Mouse (Mus musculus) kidney, postnatal 36 days (tissue): ENCODE results near the gene Adat3.
A peak's percentile ranks its signal among the peaks of the same experiment; 100 is the strongest.

ENCODE experiments used
- DNase-seq, 2 experiments: peaks; one replicate each; pipeline ENCODE4 v3.0.0; 2021 to 2022; ENCODE audit warnings: mixed read lengths in 2 of 2

The Adat3 gene

DNA sequence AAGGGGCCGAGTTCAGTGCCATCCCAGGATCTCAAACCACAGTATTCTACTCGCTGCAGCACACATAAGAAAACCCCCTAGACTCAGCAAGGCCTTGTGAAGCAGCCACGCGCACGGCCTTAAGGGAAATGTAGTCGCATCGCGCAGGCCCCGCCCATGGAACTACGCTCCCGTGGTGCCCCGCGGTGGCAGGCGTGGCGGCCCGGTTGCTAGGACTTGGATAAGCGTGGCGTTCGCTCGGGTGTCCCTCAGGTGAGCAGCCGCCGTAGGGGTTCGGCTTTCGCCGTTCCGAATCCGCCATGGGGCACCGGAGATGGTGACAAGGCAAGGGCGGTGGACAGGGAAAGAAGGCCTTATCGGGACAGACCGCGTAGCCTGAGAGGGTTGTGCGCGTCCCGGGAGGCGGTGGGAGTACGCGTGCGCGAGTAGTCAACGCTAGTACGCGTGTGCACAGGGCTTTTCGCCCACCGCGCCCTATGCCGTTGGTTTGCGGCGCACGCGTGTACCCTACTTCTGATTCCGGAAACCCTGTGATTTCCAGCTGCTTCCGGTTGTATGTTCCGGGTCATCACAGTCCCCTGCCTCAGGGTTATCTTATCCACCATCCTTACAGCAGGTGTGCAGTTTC is at the start of gene Adat3, which contains the start of gene Scamp4:
Adat3 (plus strand) TSS at position 183 of the 628 bp plus-strand sequence.
Scamp4 (plus strand) TSS at position 175 of the 628 bp plus-strand sequence.
- DNase-seq, result peak; percentile 96 to 97

DNA sequence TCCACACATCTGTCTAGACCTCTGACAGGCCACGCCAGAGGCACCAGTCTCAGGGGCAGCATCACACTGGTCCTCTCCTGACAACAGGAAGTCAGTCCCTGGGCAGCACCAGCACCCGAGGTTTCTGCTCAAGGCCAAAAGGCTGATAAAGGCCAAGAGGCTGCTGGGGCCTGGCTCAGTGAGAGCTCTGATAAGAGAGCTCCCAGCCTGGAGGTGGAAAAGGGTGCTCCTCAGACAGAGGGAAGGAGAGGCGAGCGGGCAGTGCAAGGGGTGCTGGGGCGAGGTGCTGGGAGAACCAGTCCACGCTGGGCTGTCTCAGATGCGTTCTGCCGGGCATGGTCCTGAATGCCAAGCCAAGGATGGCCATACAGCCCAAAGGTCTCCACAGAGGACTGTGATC is 49.1 kb upstream of the Adat3 start:
- DNase-seq, result no peak

DNA sequence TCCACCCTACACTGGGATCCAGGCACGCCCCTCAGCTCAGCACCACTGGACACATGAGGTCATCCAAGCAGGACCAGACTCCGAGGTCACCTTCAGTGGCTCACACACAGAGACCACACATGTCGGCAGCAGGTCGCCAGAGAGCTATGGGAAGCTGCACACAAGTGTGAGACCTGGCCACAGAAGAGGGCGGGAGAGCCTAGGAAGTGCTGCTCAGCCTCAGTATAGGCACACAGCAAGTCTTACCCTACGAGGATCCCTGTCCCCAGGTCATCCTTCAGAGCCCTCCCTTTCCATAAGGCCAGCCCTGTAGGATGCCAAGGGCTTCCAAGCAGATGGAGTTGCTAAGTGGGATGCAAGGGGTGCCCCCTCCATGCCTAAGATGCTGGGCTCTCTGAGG is 48.7 kb upstream of the Adat3 start:
- no peak for DNase-seq

DNA sequence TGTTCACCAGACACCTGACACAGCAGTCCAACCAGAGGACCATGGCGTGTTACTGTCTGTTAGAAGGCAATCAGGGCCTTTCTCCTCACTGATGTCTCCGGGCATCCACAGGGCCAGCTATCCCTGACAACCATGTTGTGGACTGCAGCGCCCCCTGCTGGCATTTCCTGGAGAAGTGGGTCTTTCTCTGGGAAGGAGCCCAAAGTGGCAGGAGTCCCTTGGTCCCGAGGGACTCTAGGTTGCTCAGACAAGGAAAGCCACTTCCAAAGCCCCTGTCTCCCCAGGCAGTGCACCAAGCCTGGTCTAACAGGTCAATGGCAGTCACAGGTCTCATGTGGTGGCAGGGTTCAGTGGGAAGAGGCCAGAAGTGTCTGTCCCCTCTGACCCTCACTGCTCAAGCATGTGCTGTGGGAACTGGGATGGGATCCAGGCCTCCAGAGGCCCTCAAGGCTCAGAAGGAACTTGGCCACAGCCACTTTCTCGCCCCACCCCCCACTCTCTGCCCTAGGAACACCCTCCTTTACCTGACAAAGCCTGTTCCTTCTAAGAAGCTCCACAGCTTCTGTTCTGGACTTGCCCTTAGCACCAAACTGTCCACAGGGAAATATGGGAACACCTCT is 45.2 kb upstream of the Adat3 start:
- DNase-seq, result peak; percentile 88 to 92

DNA sequence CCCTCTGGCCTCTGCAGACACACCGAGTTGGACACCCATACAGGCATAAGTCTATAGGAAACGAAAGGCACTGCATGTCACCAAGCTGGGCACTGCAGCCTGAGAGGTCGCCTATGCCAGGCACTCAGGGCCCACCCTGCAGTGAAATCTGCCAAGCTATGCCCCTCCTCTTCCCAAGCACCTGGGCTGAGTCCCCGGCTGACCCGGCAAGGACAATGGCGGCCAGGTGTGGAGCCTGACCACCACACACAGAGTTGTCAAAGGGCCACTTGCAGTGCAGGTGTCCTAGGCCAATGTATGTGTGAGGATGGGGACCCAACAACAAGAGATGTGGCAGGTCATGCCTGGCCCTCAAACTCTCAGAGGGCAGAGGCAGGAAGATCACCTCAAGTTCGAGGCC is 43.2 kb upstream of the Adat3 start:
- no peak for DNase-seq

DNA sequence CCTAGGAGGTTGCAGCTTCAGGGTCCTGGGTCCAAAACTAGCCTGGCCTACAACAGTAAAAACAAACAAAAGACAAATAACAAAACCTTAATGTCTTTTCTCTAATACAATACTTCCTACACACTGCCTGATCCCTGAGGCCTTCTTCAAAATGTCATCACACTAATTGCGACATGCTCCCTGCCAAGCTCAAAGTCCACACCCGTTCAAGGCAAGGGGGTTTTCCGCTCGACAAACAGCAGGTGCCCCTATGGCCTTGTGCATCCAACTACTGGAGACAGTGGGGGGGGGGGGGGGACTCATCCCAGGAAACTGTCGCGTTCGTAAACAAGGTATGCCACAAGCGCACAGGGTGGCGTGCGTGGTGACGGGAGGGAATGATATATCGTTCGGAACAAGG is 42.1 kb upstream of the Adat3 start:
- DNase-seq, result peak; percentile 52 to 56

DNA sequence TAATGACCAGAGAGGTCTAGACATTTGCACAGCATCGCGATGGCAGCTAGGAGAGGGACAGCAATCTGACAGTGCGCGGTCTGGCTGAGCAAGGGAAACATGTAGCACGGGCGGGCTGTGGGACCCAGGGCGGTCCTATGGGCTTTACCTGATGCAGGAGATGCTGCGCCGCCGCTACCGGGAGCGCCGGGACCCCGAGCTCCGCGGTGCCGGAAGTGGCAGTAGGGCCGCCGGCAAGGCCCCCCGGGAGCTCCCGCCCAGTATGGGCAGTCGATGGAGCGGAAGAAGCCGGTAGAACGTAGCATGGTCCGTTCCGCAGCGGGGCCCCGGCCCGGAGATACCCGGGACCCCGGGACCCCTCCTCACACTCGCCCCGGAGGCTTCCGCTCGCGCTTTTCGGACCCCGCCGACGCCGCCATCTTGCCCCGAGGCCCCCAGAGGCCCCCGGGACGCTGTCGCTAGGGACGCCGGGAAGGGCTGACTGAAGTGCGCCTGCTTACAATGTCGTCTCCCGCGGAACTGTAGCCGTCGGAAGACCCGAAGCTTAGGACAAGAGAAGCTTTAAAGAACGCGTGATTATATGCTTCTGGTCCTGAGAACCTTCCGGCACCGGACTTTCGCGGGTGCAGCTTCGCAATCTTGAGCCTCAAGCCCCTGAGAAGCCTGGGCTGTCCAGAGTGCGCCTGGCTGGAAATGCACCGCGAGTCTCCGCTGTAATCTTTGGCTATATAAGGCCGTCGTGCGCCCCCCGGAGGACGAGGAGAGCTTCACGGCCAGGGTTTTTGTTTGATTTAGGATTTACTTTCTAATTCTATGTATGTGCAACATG is 41.4 kb upstream of the Adat3 start, which contains the start of gene Rexo1:
Rexo1 (minus strand) TSS at position 445 of the 829 bp plus-strand sequence.
- DNase-seq, result peak; percentile 96 to 98

DNA sequence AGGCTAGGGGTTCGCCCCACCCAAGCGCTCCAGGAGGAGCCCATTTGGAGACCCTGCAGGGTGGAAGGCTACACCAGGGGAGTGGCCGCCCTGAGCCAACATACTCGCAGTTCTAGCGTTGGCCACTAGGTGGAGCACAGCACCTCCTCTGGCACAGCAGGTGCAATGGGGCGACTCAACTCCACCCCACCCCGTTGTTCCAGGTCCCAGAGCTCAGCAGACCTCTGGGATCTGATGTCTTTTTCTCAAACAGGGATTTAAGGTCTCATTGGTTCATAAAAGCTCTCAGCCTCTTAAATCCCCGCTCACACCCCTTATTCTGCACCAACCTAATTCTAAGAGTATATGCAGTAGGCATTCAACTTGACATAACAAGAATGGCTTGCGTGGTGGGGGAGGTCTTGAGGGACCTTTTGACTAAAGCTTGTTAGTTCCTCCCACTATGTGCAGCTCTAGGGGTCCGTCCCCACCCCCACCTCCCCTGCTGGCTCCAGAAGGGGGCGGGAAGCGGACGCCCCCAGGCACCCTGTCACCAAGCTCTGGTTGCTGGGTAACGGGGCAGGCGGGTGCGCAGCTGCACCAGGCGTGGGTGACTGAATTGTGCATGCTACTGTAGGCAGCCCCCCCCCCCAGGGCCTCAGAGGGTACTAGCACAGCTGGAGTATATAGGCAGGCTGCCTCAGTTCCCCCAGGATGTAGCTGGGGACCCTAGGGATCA is 36.1 kb upstream of the Adat3 start:
- peak; percentile 83 to 95 for DNase-seq

DNA sequence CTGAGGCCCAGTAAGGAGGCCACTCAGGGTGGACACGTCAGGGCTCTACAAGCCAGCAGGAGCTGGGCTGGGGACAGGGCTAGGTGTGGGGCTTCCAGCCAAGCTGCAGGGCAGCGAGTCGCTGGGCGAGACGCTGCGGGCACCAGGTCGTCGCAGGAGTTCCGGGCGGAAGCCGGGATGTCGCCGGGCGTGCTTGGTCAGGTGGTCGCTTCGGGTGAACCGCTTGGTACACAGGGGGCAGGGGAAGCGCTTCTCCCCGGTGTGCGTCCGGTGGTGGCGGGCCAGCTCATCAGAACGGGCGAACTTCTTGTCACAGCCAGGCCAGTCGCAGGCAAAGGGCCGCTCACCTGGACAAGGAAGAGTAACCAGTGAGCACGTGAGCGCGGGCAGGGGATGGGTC is 33.8 kb upstream of the Adat3 start:
- no peak for DNase-seq

DNA sequence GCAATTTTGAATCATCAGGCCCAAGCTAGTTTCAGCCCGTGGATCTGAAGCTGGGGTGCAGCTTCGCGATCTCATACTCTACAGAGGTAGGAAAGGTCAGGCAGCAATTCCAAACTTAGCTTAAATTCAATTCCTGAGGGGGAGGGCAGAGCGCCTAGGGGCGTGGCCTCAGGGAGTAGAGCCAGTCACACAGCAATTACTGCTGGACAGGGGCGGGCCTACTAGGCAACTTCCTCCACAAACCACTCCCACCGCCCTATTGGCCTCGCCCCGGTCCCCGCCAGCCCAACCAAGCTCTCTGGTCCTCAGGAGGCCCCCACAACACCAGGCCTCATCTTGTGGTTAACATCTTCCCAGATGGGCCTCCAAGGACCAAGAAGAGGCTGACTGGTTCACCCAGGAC is 33.0 kb upstream of the Adat3 start:
- peak; percentile 69 to 80 for DNase-seq

DNA sequence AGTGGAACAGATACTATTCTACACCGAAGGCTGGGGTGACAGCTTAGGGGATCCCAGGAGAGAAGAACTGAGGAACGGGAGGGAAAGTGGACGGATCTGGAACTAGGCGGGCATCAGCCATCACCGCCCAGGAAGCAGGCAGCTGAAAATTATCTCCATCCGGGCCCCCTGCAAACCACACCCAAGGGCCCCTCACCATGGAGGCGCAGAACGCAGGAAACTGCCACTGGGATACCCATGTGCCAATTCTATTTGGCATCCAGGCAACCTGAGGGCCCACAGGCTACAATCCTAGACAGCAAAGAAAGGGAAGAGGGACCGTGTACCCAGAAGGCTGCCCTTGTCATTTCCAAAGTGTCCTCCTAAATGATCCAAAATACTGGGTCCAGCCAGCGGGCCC is 32.3 kb upstream of the Adat3 start:
- DNase-seq, result no peak

DNA sequence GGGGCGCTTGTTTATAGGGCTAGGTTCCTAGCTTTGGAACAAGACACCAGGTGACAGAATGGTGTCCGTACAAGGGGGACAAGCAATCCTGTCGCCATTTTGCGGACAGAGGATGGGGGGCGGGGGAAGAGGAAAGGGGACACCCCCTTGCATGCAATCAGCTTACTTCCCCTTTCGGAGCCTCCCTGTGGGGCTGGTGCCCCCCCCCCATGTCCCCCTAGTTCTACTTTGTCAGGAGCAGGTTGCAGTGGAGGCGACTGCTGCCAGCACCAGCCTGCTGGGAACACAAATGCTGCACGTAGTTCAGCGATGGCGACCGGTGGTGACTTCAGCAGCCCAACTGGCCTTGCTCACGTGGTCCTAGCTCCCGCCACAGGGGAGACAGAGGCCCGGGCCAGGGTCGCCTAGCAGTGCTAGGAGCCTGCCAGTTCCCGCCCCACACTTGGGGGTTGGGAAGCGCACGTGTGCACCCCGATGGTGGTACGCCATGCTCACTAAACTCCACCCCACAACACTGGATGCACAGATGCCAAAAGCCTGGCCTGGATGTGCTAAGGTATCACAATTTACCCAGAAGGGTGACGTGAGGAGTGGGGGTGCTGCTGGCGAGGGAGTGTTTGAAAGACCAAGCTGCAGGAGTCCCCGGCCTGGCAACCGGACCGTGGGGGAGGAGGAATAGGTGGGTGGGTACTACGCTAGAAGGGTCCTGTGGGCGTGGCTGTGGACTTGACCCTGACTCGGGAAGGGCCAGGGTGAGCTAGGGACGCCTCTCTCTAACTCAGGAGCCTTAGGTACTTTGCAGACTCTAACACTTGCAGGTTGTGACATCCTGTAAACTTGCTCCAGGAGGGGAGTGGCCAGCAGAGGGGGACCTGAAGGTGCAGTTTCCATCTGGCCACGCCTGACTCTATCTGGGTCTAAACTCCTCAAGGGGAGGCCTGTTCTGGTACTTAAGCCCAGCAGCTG is 31.5 kb upstream of the Adat3 start:
- DNase-seq, result no peak

DNA sequence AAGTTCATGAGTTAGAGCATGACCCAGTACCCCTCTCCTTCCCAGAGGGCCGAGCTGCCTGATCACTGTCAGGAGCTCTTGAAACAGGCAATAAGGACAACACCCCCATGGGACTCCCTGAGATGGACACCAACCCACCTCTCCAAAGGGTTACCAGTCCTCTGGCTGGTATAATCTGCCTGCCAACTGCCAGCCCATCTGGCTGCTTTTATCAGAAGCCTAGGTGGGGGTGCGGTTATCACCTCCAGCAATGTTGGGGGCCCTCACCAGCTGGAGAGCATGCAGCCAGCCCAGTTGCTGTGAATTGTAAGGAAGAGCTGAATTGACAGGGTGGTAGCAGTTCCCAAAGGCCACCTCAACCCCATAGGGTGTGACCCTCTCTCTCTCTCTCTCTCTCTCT is 30.2 kb upstream of the Adat3 start:
- no peak for DNase-seq

DNA sequence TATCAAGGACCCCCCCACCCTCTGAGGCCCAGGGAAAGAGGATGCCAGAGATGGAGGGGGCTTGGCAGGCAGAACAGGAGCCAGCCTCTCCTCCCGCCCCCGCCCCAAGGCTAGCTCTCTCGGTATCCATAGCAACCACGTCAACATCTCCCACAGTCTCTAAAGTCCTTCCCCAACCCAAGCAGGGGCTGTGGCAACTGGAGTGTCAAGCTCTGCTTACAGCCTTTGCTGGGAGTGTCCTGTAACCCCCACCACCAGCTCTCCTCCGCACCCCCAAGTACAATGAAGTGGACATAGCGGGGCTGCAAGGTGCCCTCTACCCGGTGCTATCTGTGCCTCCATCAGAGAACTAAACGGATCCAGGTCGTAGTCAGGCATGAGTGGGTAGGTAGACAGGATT is 28.7 kb upstream of the Adat3 start:
- no peak for DNase-seq

DNA sequence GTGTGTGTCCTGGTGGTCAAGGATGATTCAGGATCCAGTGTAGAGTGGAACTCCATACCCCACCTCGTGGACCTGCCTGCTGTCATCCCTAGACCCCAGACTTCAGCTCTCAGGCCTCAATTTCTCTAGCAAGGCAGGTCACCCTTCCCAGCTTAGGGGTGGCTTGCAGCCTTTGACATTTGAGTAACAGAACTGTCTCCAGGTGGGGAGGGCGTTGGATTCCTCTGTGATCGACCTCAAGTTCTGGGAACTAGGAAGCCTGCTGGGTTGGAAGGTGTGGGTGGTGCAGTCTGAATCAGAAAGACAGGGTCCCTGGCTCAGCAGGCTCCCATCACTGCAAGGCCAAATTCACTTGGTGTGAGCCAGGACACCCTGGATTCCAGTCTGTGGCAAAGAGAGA is 27.8 kb upstream of the Adat3 start:
- no peak for DNase-seq

DNA sequence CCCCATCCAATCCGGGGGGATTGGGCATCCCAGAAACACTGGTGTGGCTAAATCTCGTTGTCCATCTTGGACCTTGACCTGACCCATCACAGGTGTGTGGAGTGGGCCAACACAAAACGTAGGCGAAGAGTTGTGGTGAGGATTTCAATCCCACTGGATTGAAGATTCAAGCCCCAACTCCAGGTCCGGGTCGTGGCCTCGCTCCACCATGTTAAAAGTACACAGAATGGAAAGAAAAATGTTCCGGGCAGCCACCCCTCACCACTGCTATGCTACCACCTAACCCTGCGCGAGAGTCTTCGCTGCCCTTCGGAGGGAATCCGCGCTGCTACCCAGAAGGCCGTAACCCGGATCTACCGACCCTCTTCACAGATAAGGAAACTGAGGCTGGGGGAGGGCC is 26.8 kb upstream of the Adat3 start:
- no peak for DNase-seq

DNA sequence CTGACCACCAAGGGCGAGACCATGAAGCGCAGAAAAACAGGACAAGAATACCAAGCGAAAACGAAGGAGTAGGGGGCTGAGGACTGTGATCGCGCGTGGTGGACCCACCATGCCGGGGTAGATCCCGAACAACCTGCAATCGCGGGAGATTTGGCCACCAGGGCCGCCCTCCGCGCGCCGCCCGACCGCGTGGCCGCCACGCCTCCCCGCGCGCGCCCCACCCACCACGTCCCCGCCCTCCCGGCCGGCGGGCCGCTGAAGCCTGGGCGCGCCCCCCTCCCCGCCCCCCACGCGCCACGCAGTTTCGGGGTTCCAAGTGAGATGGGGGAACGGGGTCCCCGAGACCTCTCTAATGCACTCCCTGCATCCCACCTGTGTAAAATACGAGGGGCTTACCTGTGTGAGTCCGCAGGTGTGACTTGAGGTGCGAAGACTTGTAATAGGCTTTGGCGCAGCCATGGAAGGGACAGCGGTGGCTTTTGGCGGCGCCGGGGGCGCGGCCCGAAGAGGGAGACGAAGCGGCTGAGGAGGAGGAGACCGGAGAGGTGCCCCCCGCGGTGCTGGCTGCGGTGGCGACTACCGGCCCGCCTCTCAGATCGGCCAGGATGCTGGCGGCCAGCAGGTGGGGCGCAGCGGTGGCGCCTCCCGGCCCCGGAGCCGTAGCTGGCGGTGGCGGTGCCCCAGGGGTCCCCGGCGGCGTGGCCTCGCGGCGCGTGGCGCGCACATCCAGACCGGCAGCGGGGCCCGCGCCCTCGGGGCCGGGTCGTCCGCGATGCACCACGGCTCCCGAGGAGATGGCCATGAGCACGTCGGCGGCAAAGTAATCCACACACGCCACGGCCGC is 26.1 kb upstream of the Adat3 start:
- DNase-seq, result peak in 1 of 2 experiments; percentile 80

DNA sequence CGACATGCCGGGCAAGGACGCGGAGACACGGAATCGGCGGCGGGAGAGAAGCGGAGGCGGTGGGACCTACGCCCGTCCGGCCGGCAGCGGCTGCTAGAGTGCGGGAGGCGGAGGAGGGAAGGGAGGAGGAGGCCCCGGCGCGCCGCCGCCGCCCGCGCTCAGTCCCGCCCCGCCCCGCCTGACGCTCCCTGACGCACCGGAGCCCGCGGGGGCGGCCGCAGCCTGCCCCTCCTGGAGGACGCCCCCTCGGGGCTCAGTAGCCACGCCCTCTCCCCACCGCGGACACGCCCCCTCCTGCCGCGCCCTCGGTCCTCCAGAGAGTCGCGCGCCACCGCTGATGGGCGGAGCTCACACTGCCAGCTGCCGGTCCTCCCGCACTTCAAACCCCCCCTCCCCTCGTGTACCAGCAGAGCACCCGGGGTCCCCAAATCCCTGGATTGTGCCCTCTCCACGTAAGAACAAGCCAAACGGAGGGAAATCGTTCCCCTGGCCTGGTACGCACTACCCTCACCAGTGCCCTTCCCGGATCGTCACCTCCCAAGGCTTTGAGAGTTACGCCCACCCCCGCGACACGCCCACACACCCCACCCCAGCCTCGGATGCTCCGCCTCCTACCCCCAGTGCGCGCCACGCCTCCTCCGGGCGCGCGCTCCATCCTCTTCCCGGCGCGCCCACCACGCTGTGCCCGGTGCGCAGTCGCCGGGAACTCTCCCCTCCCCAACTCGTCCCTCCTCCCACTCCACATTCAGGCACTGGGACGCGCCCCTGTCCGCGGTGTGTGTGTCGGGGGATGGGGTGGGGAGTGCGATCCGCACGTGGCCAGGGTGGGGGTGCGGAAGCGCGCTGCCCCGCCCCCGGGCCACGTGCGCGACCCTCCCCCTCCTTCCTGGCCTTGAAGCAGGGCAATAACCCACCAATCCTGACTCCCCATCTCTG is 25.2 kb upstream of the Adat3 start, which contains the start of gene Klf16:
Klf16 (minus strand) TSS at position 127 of the 936 bp plus-strand sequence.
- DNase-seq, result peak; percentile 98 to 99

DNA sequence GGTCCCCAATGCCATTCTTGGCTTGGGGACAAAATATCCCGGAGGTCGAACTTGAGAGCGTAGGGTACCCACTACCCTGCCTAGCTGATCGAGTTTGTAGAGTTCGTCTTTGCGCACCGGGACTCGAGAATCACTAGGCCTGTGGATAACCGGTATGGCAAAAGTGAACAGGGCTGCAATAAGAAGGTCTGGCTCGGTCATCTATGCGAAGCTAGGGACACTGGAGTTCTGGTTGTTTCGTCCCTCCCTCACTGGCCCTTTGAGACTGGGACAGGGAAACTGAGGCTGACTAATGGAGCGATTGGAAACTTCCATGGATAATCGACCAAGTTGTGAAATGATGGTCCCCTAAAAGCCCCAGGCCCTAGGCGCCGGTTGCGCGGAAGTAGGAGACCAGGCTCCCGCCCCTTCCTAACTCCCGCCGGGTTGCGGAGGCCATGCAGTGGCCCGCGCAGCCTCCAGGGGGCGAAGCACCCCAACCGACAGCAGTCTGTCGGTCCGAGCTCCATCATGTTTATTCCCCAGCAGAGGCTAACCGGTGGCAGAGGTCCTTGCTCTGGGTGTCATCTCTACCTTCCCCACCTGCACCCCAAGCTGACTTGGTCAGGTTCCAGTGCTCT is 24.4 kb upstream of the Adat3 start:
- DNase-seq, result peak; percentile 83 to 91
